Mouse (Mus musculus) hindbrain, embryonic 15.5 days (tissue): ENCODE results near the gene Jph3. TPM values are rescaled to one million over a fixed set of nuclear protein-coding genes. Genes with fewer than 3 reads are reported as not detected.

Experiments used
- ATAC-seq: fragments of 200-750 bp; cut with Nextera tagmentation; 2 replicates; pipeline ENCODE4 v1.8.0; 2017; ENCODE audit warnings: low read depth, moderate number of reproducible peaks, moderate TSS enrichment; ENCODE audit not compliant: low FRiP score
- H3K27ac ChIP-seq: fragments of 300-500 bp; sonication (generic); replicated peaks from 2 replicates; pipeline ENCODE4 v1.5.1; 2015; ENCODE audit warnings: mild to moderate bottlenecking, inconsistent platforms
- H3K27me3 ChIP-seq: fragments of 300-500 bp; sonication (generic); 2 replicates; pipeline ENCODE4 v1.6.1; 2015; ENCODE audit warnings: control low read depth, inconsistent platforms
- H3K36me3 ChIP-seq: fragments of 300-500 bp; sonication (generic); 2 replicates; pipeline ENCODE4 v1.6.1; 2015; ENCODE audit warnings: control low read depth, inconsistent platforms
- H3K4me1 ChIP-seq: fragments of 300-500 bp; sonication (generic); replicated peaks from 2 replicates; pipeline ENCODE4 v1.6.1; 2015; ENCODE audit warnings: control low read depth, inconsistent platforms
- H3K4me2 ChIP-seq: fragments of 300-500 bp; sonication (generic); 2 replicates; pipeline ENCODE4 v1.6.1; 2015; ENCODE audit warnings: moderate library complexity, mild to moderate bottlenecking, inconsistent platforms
- H3K4me3 ChIP-seq: fragments of 300-500 bp; sonication (generic); 2 replicates; pipeline ENCODE4 v1.5.1; 2015; ENCODE audit warnings: mild to moderate bottlenecking, inconsistent platforms
- H3K9ac ChIP-seq: fragments of 300-500 bp; sonication (generic); 2 replicates; pipeline ENCODE4 v1.6.1; 2015; ENCODE audit warnings: inconsistent platforms
- H3K9me3 ChIP-seq: fragments of 300-500 bp; sonication (generic); 2 replicates; pipeline ENCODE4 v1.6.1; 2016; ENCODE audit warnings: control low read depth, inconsistent platforms
- WGBS: fragments of 180-500 bp; shearing (Covaris S2); methylation state at CpG from one replicate; pipeline ENCODE4 v1.1.7; 2015; 5-methylcytosine and 5-hydroxymethylcytosine counted together
- polyA plus RNA-seq: library from polyadenylated mRNA; unstranded; fragments of >200 nt; fragmentation: Nextera tagmentation; extraction: Ambion mirVana; gene quantifications from 2 replicates; pipeline ENCODE4 v1.2.1, GENCODE M21; 2015

The Jph3 gene
- polyA plus RNA-seq, 1 experiment from 2014 or later, result 125 TPM

- Histone ChIP-seq H3K27me3 (no peaks in the 10 kb centered on the region), H3K4me2 (no peak overlapping the region), H3K27ac (no peak overlapping the region), H3K4me1 (no peaks in the 10 kb centered on the region), H3K9me3 (no peaks in the 10 kb centered on the region), H3K4me3 (no peak overlapping the region), H3K36me3 (0 out of 2 replicates have a peak, but pooled peaks cover 5% of the 10 kb centered on the region), H3K9ac (no peak overlapping the region)
- WGBS, result 86% methylated on average over 4 of the region's 4 CpGs
- no peak for ATAC-seq
These were observed 63.2 kb downstream of the Jph3 start for GRCm38 (mm10) chr8:121792627-121793026.

GRCm38 (mm10) chr8:121794151-121794550 lies 64.7 kb downstream of the Jph3 start:
- no peak overlapping the region for H3K9ac ChIP-seq
- peaks cover 14% of the 10 kb centered on the region; the same call in 1 of the 2 replicates for H3K36me3 ChIP-seq
- H3K9me3 ChIP-seq, result no peaks in the 10 kb centered on the region
- 64% methylated on average over 3 of the region's 3 CpGs for WGBS
- H3K27ac ChIP-seq, result no peak overlapping the region
- no peaks in the 10 kb centered on the region for H3K27me3 ChIP-seq
- no peak for ATAC-seq
- no peak overlapping the region for H3K4me2 ChIP-seq
- no peak overlapping the region for H3K4me3 ChIP-seq
- no peaks in the 10 kb centered on the region for H3K4me1 ChIP-seq

GRCm38 (mm10) chr8:121795461-121795860 lies 66.0 kb downstream of the Jph3 start:
- Histone ChIP-seq H3K4me3 (no peak overlapping the region), H3K36me3 (peaks cover 18% of the 10 kb centered on the region; the same call in 1 of the 2 replicates), H3K27me3 (no peaks in the 10 kb centered on the region), H3K9me3 (no peaks in the 10 kb centered on the region), H3K4me2 (no peak overlapping the region), H3K27ac (no peak overlapping the region), H3K4me1 (no peaks in the 10 kb centered on the region), H3K9ac (no peak overlapping the region)
- ATAC-seq, result no peak
- 93% methylated on average over 8 of the region's 8 CpGs for WGBS

- H3K4me3 ChIP-seq, result no peak overlapping the region
- H3K36me3 ChIP-seq, result peaks cover 22% of the 10 kb centered on the region; the same call in 1 of the 2 replicates
- ATAC-seq, result no peak
- H3K27me3 ChIP-seq, result no peaks in the 10 kb centered on the region
- H3K9ac ChIP-seq, result no peak overlapping the region
- WGBS, result 94% methylated on average over 11 of the region's 11 CpGs
- H3K4me1 ChIP-seq, result no peaks in the 10 kb centered on the region
- no peak overlapping the region for H3K4me2 ChIP-seq
- H3K9me3 ChIP-seq, result no peaks in the 10 kb centered on the region
- H3K27ac ChIP-seq, result no peak overlapping the region
These were observed 67.0 kb downstream of the Jph3 start for GRCm38 (mm10) chr8:121796406-121796805.

- Histone ChIP-seq H3K27me3 (no peaks in the 10 kb centered on the region), H3K4me3 (no peak overlapping the region), H3K27ac (no peak overlapping the region), H3K9me3 (no peaks in the 10 kb centered on the region), H3K4me2 (no peak overlapping the region), H3K9ac (no peak overlapping the region), H3K4me1 (no peaks in the 10 kb centered on the region), H3K36me3 (peaks cover 32% of the 10 kb centered on the region)
- no peak for ATAC-seq
- WGBS, result 95% methylated on average over 6 of the region's 6 CpGs
These were observed 69.0 kb downstream of the Jph3 start for GRCm38 (mm10) chr8:121798401-121798800.

- H3K9ac ChIP-seq, result no peak overlapping the region
- no peak overlapping the region for H3K4me2 ChIP-seq
- 98% methylated on average over 5 of the region's 5 CpGs for WGBS
- no peak for ATAC-seq
- no peak overlapping the region for H3K4me3 ChIP-seq
- no peak overlapping the region for H3K27ac ChIP-seq
- no peaks in the 10 kb centered on the region for H3K27me3 ChIP-seq
- no peaks in the 10 kb centered on the region for H3K9me3 ChIP-seq
- H3K36me3 ChIP-seq, result peaks cover 31% of the 10 kb centered on the region
- no peaks in the 10 kb centered on the region for H3K4me1 ChIP-seq
These were observed 75.4 kb downstream of the Jph3 start for GRCm38 (mm10) chr8:121804829-121805228.

GRCm38 (mm10) chr8:121806126-121806525 lies 76.7 kb downstream of the Jph3 start:
- Histone ChIP-seq H3K4me2 (no peak overlapping the region), H3K27me3 (no peaks in the 10 kb centered on the region), H3K4me3 (no peak overlapping the region), H3K4me1 (no peaks in the 10 kb centered on the region), H3K9me3 (no peaks in the 10 kb centered on the region), H3K9ac (no peak overlapping the region), H3K36me3 (peaks cover 27% of the 10 kb centered on the region), H3K27ac (no peak overlapping the region)
- WGBS, result 96% methylated on average over 13 of the region's 13 CpGs
- no peak for ATAC-seq

GRCm38 (mm10) chr8:121808032-121808431 lies 78.6 kb downstream of the Jph3 start:
- Histone ChIP-seq H3K9ac (no peak overlapping the region), H3K4me2 (no peak overlapping the region), H3K27me3 (no peaks in the 10 kb centered on the region), H3K36me3 (peaks cover 33% of the 10 kb centered on the region), H3K4me1 (no peaks in the 10 kb centered on the region), H3K9me3 (no peaks in the 10 kb centered on the region), H3K27ac (no peak overlapping the region), H3K4me3 (no peak overlapping the region)
- WGBS, result 81% methylated on average over 11 of the region's 11 CpGs
- no peak for ATAC-seq

- Histone ChIP-seq H3K9ac (no peak overlapping the region), H3K27me3 (no peaks in the 10 kb centered on the region), H3K4me3 (no peak overlapping the region), H3K4me2 (no peak overlapping the region), H3K9me3 (no peaks in the 10 kb centered on the region), H3K36me3 (peaks cover 33% of the 10 kb centered on the region), H3K27ac (no peak overlapping the region), H3K4me1 (no peaks in the 10 kb centered on the region)
- 91% methylated on average over 11 of the region's 11 CpGs for WGBS
- no peak for ATAC-seq
These were observed 80.2 kb downstream of the Jph3 start for GRCm38 (mm10) chr8:121809524-121810155.

- peaks cover 28% of the 10 kb centered on the region for H3K36me3 ChIP-seq
- WGBS, result 91% methylated on average over 3 of the region's 3 CpGs
- H3K4me3 ChIP-seq, result no peak overlapping the region
- H3K4me2 ChIP-seq, result no peak overlapping the region
- no peak for ATAC-seq
- H3K4me1 ChIP-seq, result no peaks in the 10 kb centered on the region
- no peak overlapping the region for H3K27ac ChIP-seq
- no peak overlapping the region for H3K9ac ChIP-seq
- no peaks in the 10 kb centered on the region for H3K27me3 ChIP-seq
- H3K9me3 ChIP-seq, result no peaks in the 10 kb centered on the region
These were observed 82.1 kb downstream of the Jph3 start for GRCm38 (mm10) chr8:121811502-121811901.

- H3K4me1 ChIP-seq, result no peaks in the 10 kb centered on the region
- no peaks in the 10 kb centered on the region for H3K9me3 ChIP-seq
- H3K36me3 ChIP-seq, result peaks cover 28% of the 10 kb centered on the region
- ATAC-seq, result no peak
- H3K27me3 ChIP-seq, result no peaks in the 10 kb centered on the region
- H3K27ac ChIP-seq, result no peak overlapping the region
- no peak overlapping the region for H3K9ac ChIP-seq
- H3K4me2 ChIP-seq, result no peak overlapping the region
- 93% methylated on average over 12 of the region's 12 CpGs for WGBS
- no peak overlapping the region for H3K4me3 ChIP-seq
These were observed 82.6 kb downstream of the Jph3 start for GRCm38 (mm10) chr8:121811931-121812570.

- Histone ChIP-seq H3K27ac (no peak overlapping the region), H3K9ac (no peak overlapping the region), H3K36me3 (peaks cover 22% of the 10 kb centered on the region), H3K27me3 (no peaks in the 10 kb centered on the region), H3K4me1 (no peaks in the 10 kb centered on the region), H3K4me2 (no peak overlapping the region), H3K9me3 (no peaks in the 10 kb centered on the region), H3K4me3 (no peak overlapping the region)
- 78% methylated on average over 7 of the region's 7 CpGs for WGBS
- no peak for ATAC-seq
These were observed 88.8 kb downstream of the Jph3 start for GRCm38 (mm10) chr8:121818226-121818625.
